Mouse (Mus musculus): ENCODE results near the gene Rprd1b.

The Rprd1b gene

DNA sequence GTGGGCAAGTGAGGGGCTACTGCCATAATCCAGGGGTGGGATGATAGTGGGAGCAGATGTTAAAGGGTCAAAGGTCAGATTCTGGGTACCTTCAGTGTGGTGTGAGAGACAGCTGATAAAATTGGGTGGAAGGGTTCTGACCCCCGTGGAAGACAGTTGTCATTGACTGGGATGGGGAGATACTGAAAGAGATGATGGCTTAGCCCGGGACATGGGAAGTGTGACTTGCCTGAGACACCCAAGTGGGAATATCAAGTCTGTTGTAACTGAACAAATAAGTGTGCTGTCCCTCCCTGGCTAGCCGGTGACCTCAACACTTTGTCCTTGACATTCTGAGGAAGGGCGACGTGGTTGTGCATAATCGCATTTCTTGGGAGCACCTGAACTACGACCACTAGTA lies 141.5 kb downstream of the Rprd1b start:
- DNase-seq (ENCODE audit: low read depth in 1 of 2, low spot score in 2 of 2), result no peak

GRCm38 (mm10) chr2:158170394-158170793 lies 142.1 kb downstream of the Rprd1b start:
- no peak for DNase-seq (ENCODE audit: low read depth in 1 of 2, low spot score in 2 of 2)

DNA sequence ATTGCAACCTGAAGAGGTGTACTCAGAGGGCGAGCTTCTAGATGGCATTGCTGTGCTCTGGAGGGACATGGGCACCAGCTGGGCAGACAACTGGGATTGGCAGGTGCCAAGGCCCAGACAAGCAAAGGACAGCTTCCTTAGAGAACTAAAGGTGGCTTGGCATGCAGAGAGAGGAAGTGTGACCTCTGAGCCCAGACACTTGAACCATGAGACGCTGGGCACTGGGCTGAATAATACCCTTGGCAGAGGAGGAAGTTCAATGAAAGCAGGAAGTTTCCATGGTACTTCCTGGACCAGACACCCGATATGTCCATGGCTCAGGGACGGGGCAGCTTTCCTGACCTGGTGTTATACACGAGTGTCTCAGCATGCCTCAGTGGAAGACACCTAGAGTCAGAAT lies 146.1 kb downstream of the Rprd1b start:
- DNase-seq (ENCODE audit: low read depth in 1 of 2, low spot score in 2 of 2), result peak; percentile 60 to 62

DNA sequence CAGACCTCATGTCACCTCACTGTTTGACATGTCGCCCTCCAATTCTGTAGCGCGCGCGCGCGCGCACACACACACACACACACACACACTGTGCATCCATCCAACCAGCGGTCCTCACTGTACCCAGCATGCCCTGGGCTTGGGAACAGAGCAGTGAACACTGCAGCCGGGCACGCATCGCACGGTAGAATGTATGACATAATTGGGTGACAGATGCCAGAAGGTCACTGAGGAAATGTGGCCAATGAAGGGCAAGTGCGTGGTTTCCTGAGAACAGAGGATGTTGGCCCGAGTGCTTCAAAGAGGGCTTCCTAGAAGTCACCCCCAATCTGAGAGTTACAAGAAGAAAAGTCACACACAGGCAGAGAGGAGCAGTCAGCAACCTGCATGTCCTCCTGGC lies 146.7 kb downstream of the Rprd1b start:
- no peak for DNase-seq (ENCODE audit: low read depth in 1 of 2, low spot score in 2 of 2)

- peak; percentile 80 to 92 for DNase-seq (ENCODE audit: low read depth in 1 of 2, low spot score in 2 of 2)
Observed at GRCm38 (mm10) chr2:158175433-158175832, 147.1 kb downstream of the Rprd1b start.

DNA sequence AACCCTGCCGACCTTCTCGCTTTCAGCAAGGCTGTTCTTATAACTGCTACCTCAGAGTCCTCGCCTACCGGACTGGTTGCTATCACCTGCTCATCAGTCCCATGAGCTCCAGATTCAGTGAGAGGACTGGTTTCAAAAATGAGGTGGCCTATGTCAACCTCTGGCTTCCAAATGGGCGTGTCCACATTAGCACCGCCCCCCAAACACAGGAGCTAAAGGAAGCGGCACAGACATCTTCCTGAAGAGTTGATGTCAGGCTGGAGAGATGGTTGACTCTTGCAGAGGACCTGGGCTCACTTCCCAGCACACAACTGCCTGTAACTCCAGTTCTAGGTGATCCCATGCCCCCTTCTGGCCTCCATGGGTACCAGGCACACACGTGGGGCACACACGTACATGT lies 148.5 kb downstream of the Rprd1b start:
- no peak for DNase-seq (ENCODE audit: low read depth in 1 of 2, low spot score in 2 of 2)

DNA sequence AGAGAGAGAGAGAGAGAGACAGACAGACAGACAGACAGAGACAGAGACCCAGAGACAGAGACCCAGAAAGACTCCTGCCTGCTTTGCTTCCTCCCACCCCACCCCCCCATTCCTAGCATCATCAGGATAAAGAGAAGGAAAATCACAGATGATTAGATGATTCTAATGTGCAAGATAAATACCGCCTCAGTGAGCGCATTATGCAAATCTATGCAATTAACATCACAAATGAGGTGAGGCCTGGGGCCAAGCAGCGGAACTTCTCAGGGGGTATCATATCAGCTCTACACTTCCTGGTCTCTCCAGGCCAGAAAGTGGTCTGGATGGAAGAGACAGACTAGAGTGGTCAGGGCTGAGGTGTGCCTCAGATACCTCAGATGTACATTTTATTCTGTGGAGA lies 149.3 kb downstream of the Rprd1b start:
- no peak for DNase-seq (ENCODE audit: low read depth in 1 of 2, low spot score in 2 of 2)

DNA sequence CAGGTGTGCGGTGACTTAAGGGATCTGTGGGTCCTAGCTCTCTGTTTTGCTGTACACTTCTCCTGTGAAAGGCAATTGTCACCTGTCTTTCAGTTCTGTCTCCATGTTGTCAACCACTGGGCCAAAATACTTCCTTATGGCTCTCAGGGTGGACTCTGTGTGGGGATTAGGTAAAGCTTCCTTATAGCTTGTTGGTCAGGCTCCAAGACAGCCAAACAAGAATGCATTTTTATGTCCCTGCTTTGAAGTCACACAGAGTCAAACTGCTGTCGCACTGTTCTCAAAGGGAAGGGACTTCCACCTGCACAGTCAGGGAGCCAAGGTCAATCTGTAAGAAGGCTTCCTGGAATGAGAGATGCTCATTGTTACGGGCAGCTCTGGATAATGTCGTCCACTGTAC lies 149.8 kb downstream of the Rprd1b start:
- DNase-seq (ENCODE audit: low read depth in 1 of 2, low spot score in 2 of 2), result no peak

DNA sequence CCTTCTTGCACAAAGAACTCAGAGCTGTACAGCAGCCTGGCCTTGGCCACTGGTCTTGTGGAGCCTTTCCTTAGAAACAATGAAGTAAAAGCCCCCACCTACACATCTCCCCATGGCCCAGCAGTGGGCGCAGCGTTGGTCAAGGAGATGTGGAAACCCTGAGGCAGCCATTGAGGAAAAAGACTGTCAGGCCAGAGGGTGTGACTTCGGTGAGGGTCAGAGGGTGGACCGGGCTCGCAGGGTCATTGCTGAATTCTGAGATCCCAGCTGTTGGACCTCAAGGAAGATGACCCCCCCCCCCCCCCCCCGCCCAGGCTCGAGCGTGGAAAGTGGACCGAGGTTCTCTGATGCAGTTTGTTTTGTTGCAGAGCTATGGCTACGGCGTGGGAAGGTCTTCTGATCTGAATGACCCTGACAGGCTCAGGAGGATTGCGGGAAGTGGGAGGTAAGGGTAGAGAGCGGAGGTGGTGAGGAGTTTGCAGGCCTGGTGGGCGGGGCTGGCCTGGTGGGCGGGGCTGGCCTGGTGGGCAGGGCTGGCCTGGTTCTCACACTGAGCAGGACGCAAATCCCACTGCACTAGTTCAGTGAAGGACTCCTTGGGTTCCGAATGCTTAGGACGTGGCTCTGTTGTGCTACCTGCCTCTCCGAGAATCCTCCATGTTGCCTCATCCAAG lies 150.5 kb downstream of the Rprd1b start:
- DNase-seq (ENCODE audit: low read depth in 1 of 2, low spot score in 2 of 2), result peak in 1 of 2 experiments; percentile 63

DNA sequence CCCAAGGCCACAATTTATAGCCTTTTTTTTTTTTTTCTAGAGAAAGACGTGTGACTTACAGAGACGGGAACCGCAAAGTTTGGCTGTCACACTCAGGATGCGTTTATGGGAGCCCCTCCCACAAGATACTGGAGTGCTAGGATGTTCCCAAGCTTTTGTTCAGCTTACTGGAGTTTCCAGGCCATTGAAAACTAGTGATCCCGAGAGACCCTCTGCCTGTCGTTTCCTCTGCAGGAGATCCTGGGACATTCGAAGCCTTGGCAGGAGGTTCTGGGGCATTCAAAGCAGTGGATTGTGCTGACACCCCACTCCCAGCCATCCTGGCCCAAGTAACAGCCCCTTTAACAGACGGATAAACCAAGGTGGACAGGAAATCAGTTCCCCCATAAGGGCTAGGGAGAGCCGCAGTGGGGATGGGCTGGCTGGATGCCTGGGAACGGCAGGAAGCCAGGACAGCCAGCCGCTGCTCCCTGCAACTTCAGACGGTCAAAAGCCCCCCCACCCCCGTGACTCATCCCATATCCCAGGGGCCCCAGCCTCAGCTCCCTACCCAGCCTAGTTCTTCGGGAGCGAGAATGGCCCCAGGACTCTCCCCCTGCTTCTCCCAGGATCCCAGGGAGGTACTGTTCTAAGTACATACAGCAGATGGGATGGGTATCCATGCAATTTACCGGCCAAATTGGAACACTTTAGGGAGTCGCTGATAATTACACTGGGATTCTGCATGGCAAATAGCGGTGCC lies 151.2 kb downstream of the Rprd1b start:
- no peak for DNase-seq (ENCODE audit: low read depth in 1 of 2, low spot score in 2 of 2)

DNA sequence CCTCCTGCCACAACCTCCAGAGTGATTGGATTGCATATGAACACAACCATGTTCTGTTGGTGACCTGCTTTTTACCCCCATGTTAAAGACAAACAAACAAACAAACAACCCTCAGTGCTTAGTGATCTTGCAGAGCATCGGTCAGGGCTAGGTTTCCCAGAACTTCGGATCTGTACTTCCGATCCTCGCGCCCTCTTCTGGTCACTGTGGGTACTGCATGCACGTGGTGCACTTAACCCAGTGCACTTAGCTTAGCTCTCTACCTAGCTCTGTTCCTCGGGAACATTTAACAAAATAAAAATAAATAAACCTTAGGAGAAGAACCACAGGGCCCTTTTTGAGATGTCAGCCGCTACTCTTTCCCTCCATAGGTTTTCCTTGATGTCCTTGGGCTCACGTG lies 152.5 kb downstream of the Rprd1b start:
- peak in 1 of 2 experiments; percentile 54 for DNase-seq (ENCODE audit: low read depth in 1 of 2, low spot score in 2 of 2)

Data from monocyte, adult 2 months (primary cell).